16 mouse cellular contexts compared by ENCODE assay signal in the genomic region with DNA sequence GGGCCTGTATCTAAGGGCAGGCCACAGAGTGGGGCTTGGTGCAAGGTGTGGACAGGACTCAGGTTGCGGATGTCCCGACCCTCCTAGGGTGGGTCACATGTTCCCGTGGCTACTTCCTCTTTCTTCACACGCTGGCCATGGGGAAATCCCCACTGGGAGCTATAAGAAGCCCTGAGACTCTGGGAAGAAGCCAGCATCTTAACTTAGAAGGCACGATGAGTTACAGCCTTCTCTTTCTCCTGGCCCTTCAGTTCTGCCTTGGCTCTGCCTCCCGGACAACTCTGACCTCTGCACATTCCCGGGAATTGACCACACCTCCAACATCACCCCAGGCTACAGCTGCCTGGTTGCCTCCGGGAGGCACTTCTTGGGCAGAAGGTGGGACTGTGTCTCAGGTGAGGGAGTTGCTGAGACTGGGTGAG. TPM values are rescaled to one million over a fixed set of nuclear protein-coding genes. Genes with fewer than 3 reads are reported as not detected.
DNase-seq lines count a peak whose midpoint lies in the region; ATAC-seq lines count a peak whose summit lies in the region.
"Had no signal": no experiment of that assay in that cellular context is flagged by ENCODE, and none has a peak within 500 bp of the region (broad histone marks: within the 10 kb centered on the region; RNA-seq: fewer than 3 reads in every experiment).

No protein-coding gene starts in this region.

- no peak overlapping the region for H3K4me2 ChIP-seq in forebrain, embryonic 14.5 days (ENCODE audit: low read length)
- H3K4me2 ChIP-seq in intestine, embryonic 16.5 days (ENCODE audit: low read depth, low read length) = 0 out of 2 replicates have a peak overlapping the region, but pooled peaks have one; percentile 7
- H3K4me2 ChIP-seq: embryonic facial prominence, embryonic 13.5 days had no signal

- no peaks in the 10 kb centered on the region for H3K36me3 ChIP-seq in forebrain, embryonic 10.5 days (replicated peaks)
- H3K36me3 ChIP-seq in forebrain, embryonic 14.5 days (ENCODE audit: control insufficient read depth, insufficient read depth, low read length) = no peaks in the 10 kb centered on the region
- H3K36me3 ChIP-seq in intestine, embryonic 16.5 days (ENCODE audit: control insufficient read depth, insufficient read depth, low read length) = no peaks in the 10 kb centered on the region
- H3K36me3 ChIP-seq: embryonic facial prominence, embryonic 13.5 days had no signal

- intact Hi-C loops in left cerebral cortex, postnatal 25 days (cut with DNase I) = no loop called here

- 51% methylated on average over 8 of the region's 8 CpGs for WGBS in forebrain, embryonic 10.5 days
- 53% methylated on average over 8 of the region's 8 CpGs for WGBS in forebrain, embryonic 14.5 days
- WGBS in intestine, embryonic 16.5 days = 42% methylated on average over 8 of the region's 8 CpGs

- no peak overlapping the region for H3K4me3 ChIP-seq in forebrain, embryonic 10.5 days
- H3K4me3 ChIP-seq in forebrain, embryonic 14.5 days (ENCODE audit: low read depth, low read length) = no peak overlapping the region
- H3K4me3 ChIP-seq in intestine, embryonic 16.5 days (ENCODE audit: low read length) = no peak overlapping the region
- H3K4me3 ChIP-seq: embryonic facial prominence, embryonic 13.5 days; heart, adult 2 months; myocyte had no signal

- no peak overlapping the region for H3K9ac ChIP-seq in forebrain, embryonic 14.5 days (ENCODE audit: low read length)
- H3K9ac ChIP-seq in intestine, embryonic 16.5 days (ENCODE audit: low read depth, low read length) = no peak overlapping the region
- H3K9ac ChIP-seq: embryonic facial prominence, embryonic 13.5 days had no signal

- peak overlapping the region; percentile 40; the same call in 1 of the 2 replicates for H3K27ac ChIP-seq in forebrain, embryonic 10.5 days
- no peak overlapping the region for H3K27ac ChIP-seq in forebrain, embryonic 14.5 days (ENCODE audit: low read depth, low read length)
- no peak overlapping the region for H3K27ac ChIP-seq in intestine, embryonic 16.5 days (ENCODE audit: low read length)
- H3K27ac ChIP-seq: embryonic facial prominence, embryonic 13.5 days; heart, adult 2 months had no signal

- no peak for DNase-seq in forebrain, embryonic 10.5 days (ENCODE audit: extremely low spot score, low spot score)
- DNase-seq in forebrain, embryonic 14.5 days (ENCODE audit: low spot score) = no peak
- peak; percentile 32 for DNase-seq in A20 (ENCODE audit: low read depth, low spot score)
- DNase-seq in kidney, postnatal 25 days = peak; percentile 38 to 66
- DNase-seq in MN1 (ENCODE audit: low spot score) = no peak
- DNase-seq in left cerebral cortex, postnatal 25 days (ENCODE audit: low spot score in 2 of 2) = no peak
- DNase-seq in adrenal gland, adult (ENCODE audit: inconsistent age in 2 of 2, low spot score in 1 of 2) = no peak
- DNase-seq: adrenal gland, postnatal 14 days; cerebellum, adult 11-12 months; heart, adult 2 months; lung, postnatal 14 days had no signal

- peaks cover 25% of the 10 kb centered on the region for H3K4me1 ChIP-seq in forebrain, embryonic 10.5 days
- peaks cover 5% of the 10 kb centered on the region; the same call in 1 of the 2 replicates for H3K4me1 ChIP-seq in forebrain, embryonic 14.5 days (ENCODE audit: control insufficient read depth, insufficient read depth, low read length)
- peaks cover 5% of the 10 kb centered on the region; the same call in 1 of the 2 replicates for H3K4me1 ChIP-seq in intestine, embryonic 16.5 days (ENCODE audit: control insufficient read depth, insufficient read depth, low read length)
- H3K4me1 ChIP-seq: embryonic facial prominence, embryonic 13.5 days had no signal

- H3K27me3 ChIP-seq in forebrain, embryonic 10.5 days (ENCODE audit: poor library complexity, severe bottlenecking) = no peaks in the 10 kb centered on the region
- no peaks in the 10 kb centered on the region for H3K27me3 ChIP-seq in forebrain, embryonic 14.5 days (replicated peaks; ENCODE audit: control insufficient read depth, insufficient read depth, low read length)
- no peaks in the 10 kb centered on the region for H3K27me3 ChIP-seq in intestine, embryonic 16.5 days (replicated peaks; ENCODE audit: control insufficient read depth, insufficient read depth, low read length)
- H3K27me3 ChIP-seq: embryonic facial prominence, embryonic 13.5 days had no signal

- no peak for ATAC-seq in forebrain, embryonic 14.5 days
- ATAC-seq in intestine, embryonic 16.5 days = peak; percentile 83
- ATAC-seq: forebrain, embryonic 16.5 days had no signal

- no peaks in the 10 kb centered on the region for H3K9me3 ChIP-seq in forebrain, embryonic 10.5 days
- no peaks in the 10 kb centered on the region for H3K9me3 ChIP-seq in forebrain, embryonic 14.5 days (replicated peaks; ENCODE audit: control insufficient read depth, low read length)
- H3K9me3 ChIP-seq in intestine, embryonic 16.5 days (ENCODE audit: control insufficient read depth, low read length) = no peaks in the 10 kb centered on the region
- H3K9me3 ChIP-seq: embryonic facial prominence, embryonic 13.5 days had no signal

RNA-seq across cellular contexts. Expression of a gene that starts 16.2 kb away (rescaled TPM):
- 0.16 TPM in 1 of 2 replicates, not detected in the other for polyA plus RNA-seq in forebrain, embryonic 10.5 days (2016; fragmentation: Nextera tagmentation; extraction: Ambion mirVana)
- polyA plus RNA-seq in forebrain, embryonic 14.5 days (2014; fragmentation: Nextera tagmentation; extraction: Ambion mirVana) = 1.3 and 2.1 TPM in 2 replicates
- polyA plus RNA-seq in intestine, embryonic 16.5 days (2015; fragmentation: Nextera tagmentation; extraction: Ambion mirVana) = 11.5 and 13.1 TPM in 2 replicates
- 1 to 10 TPM in 1 of 2 experiments, under 1 TPM in 1; 0.99 to 1.1 TPM for total RNA-seq in left cerebral cortex, postnatal 25 days (2021)
- total RNA-seq: heart, adult 2 months had no signal
- polyA plus RNA-seq: heart, adult 2 months; myocyte; testis, adult 2 months had no signal

Comparison
In these comparisons a context has a peak if more than half of its experiments do, and no peak if none do; other contexts are left out.
1. DNase-seq: peak in A20 (single experiment) and kidney, postnatal 25 days (2 of 2); none in forebrain, embryonic 10.5 days (single experiment), forebrain, embryonic 14.5 days (single experiment), MN1 (single experiment), left cerebral cortex, postnatal 25 days (0 of 2) and adrenal gland, adult (0 of 2).